Comparison of ENCODE assay signal across 9 mouse cellular contexts in genomic region chr9:112118411-112119105, GRCm38 (mm10).
DNase-seq lines count a peak whose midpoint lies in the region; ATAC-seq and TF ChIP-seq lines count a peak whose summit lies in the region.
"Had no signal": no experiment of that assay in that cellular context is flagged by ENCODE, and none has a peak within 500 bp of the region (broad histone marks: within the 10 kb centered on the region; RNA-seq: fewer than 3 reads in every experiment).

No protein-coding gene starts in this region.

- H3K9me3 ChIP-seq in forebrain, embryonic 16.5 days (ENCODE audit: control insufficient read depth, low read length): no peaks in the 10 kb centered on the region
- H3K9me3 ChIP-seq in intestine, postnatal 0 days (ENCODE audit: control insufficient read depth): no peaks in the 10 kb centered on the region
- no peaks in the 10 kb centered on the region for H3K9me3 ChIP-seq in neural tube, embryonic 14.5 days (ENCODE audit: control insufficient read depth, low read length)

- no peak for TF ChIP-seq POLR2A in kidney, adult 2 months (IDR thresholded peaks at IDR 0.05; ENCODE audit: low read depth, low read length)

- no peaks in the 10 kb centered on the region for H3K36me3 ChIP-seq in kidney, adult 2 months (ENCODE audit: control insufficient read depth, insufficient read depth, low read length)
- no peaks in the 10 kb centered on the region for H3K36me3 ChIP-seq in forebrain, embryonic 16.5 days (ENCODE audit: control insufficient read depth, insufficient read depth)
- H3K36me3 ChIP-seq in intestine, postnatal 0 days (ENCODE audit: control insufficient read depth, insufficient read depth): no peaks in the 10 kb centered on the region
- H3K36me3 ChIP-seq in neural tube, embryonic 14.5 days (ENCODE audit: control insufficient read depth, insufficient read depth, low read length): 0 out of 2 replicates have a peak, but pooled peaks cover 2% of the 10 kb centered on the region
- H3K36me3 ChIP-seq: G1E had no signal

- peak; percentile 5 for DNase-seq in kidney, postnatal 14 days
- no peak for DNase-seq in kidney, adult 2 months
- DNase-seq in cerebellum, adult 18-20 months: peak; percentile 79 to 84
- no peak for DNase-seq in testis, postnatal 14 days (ENCODE audit: low spot score)
- DNase-seq in natural killer cell, adult 2 months (ENCODE audit: low spot score in 2 of 2): no peak

- no peak overlapping the region for H3K4me3 ChIP-seq in kidney, adult 2 months (ENCODE audit: insufficient read depth, low read depth, low read length)
- peak overlapping the region; percentile 8 for H3K4me3 ChIP-seq in forebrain, embryonic 16.5 days (replicated peaks; ENCODE audit: low read length)
- H3K4me3 ChIP-seq in intestine, postnatal 0 days (ENCODE audit: low read depth, low read length): peak overlapping the region; percentile 5; the same call in 1 of the 2 replicates
- H3K4me3 ChIP-seq in neural tube, embryonic 14.5 days (ENCODE audit: low read depth, low read length): 0 out of 2 replicates have a peak overlapping the region, but pooled peaks have one; percentile 0

- H3K27me3 ChIP-seq in kidney, adult 2 months (replicated peaks; ENCODE audit: control insufficient read depth, insufficient read depth, low read length): no peaks in the 10 kb centered on the region; the same call in 1 of the 2 replicates
- H3K27me3 ChIP-seq in forebrain, embryonic 16.5 days (replicated peaks; ENCODE audit: control insufficient read depth, insufficient read depth, low read length): no peaks in the 10 kb centered on the region
- peaks cover 16% of the 10 kb centered on the region for H3K27me3 ChIP-seq in intestine, postnatal 0 days (replicated peaks; ENCODE audit: control insufficient read depth, insufficient read depth, low read length)
- H3K27me3 ChIP-seq in neural tube, embryonic 14.5 days (ENCODE audit: control insufficient read depth, insufficient read depth, low read length): no peaks in the 10 kb centered on the region

- H3K27ac ChIP-seq in kidney, adult 2 months (ENCODE audit: insufficient read depth, low read depth, low read length): no peak overlapping the region
- H3K27ac ChIP-seq in forebrain, embryonic 16.5 days (ENCODE audit: low read length): peak overlapping the region; percentile 65
- no peak overlapping the region for H3K27ac ChIP-seq in intestine, postnatal 0 days (ENCODE audit: low read depth, low read length)
- H3K27ac ChIP-seq in neural tube, embryonic 14.5 days (ENCODE audit: low read depth, low read length): peak overlapping the region; percentile 60; the same call in 1 of the 2 replicates

- 4% methylated on average over 22 of the region's 22 CpGs for WGBS in kidney, adult 2 months
- WGBS in forebrain, embryonic 16.5 days: under 1% methylated on average over 22 of the region's 22 CpGs
- 3% methylated on average over 22 of the region's 22 CpGs for WGBS in intestine, postnatal 0 days
- 3% methylated on average over 22 of the region's 22 CpGs for WGBS in neural tube, embryonic 14.5 days

- H3K4me1 ChIP-seq in kidney, adult 2 months (ENCODE audit: control insufficient read depth, insufficient read depth, low read length): no peaks in the 10 kb centered on the region
- H3K4me1 ChIP-seq in forebrain, embryonic 16.5 days (replicated peaks; ENCODE audit: control insufficient read depth, insufficient read depth, low read length): peaks cover 23% of the 10 kb centered on the region
- H3K4me1 ChIP-seq in intestine, postnatal 0 days (replicated peaks; ENCODE audit: control insufficient read depth, insufficient read depth, low read length): no peaks in the 10 kb centered on the region
- peaks cover 20% of the 10 kb centered on the region; the same call in 1 of the 2 replicates for H3K4me1 ChIP-seq in neural tube, embryonic 14.5 days (ENCODE audit: control insufficient read depth, insufficient read depth, low read length)

- peak; percentile 86 for ATAC-seq in forebrain, embryonic 16.5 days
- ATAC-seq in intestine, postnatal 0 days: no peak
- ATAC-seq in neural tube, embryonic 14.5 days (ENCODE audit: low read depth): peak; percentile 78; the same call in 1 of the 2 replicates

- no peak for TF ChIP-seq CTCF in kidney, adult 2 months (conservative IDR thresholded peaks at IDR 0.05; ENCODE audit: insufficient read depth, insufficient read length, low read depth, low read length)
- no peak for TF ChIP-seq CTCF in intestine, postnatal 0 days (IDR thresholded peaks at IDR 0.05; ENCODE audit: low read depth)

- peak overlapping the region; percentile 45 for H3K4me2 ChIP-seq in forebrain, embryonic 16.5 days (ENCODE audit: low read length)
- H3K4me2 ChIP-seq in intestine, postnatal 0 days (replicated peaks; ENCODE audit: low read depth): peak overlapping the region; percentile 35
- peak overlapping the region; percentile 37 for H3K4me2 ChIP-seq in neural tube, embryonic 14.5 days (ENCODE audit: low read depth, low read length)

- peak overlapping the region; percentile 16 for H3K9ac ChIP-seq in forebrain, embryonic 16.5 days (replicated peaks; ENCODE audit: low read depth, low read length)
- H3K9ac ChIP-seq in intestine, postnatal 0 days (ENCODE audit: low read depth, low read length): no peak overlapping the region
- no peak overlapping the region for H3K9ac ChIP-seq in neural tube, embryonic 14.5 days (replicated peaks; ENCODE audit: low read depth, low read length)

Comparison
In these comparisons a context has a peak if more than half of its experiments do, and no peak if none do; other contexts are left out.
1. DNase-seq: peak in kidney, postnatal 14 days (single experiment) and cerebellum, adult 18-20 months (2 of 2); none in kidney, adult 2 months (single experiment), testis, postnatal 14 days (single experiment) and natural killer cell, adult 2 months (0 of 2).
2. H3K27ac ChIP-seq: peak in forebrain, embryonic 16.5 days (single experiment) and neural tube, embryonic 14.5 days (single experiment); none in kidney, adult 2 months (single experiment) and intestine, postnatal 0 days (single experiment).
3. Peak in every context shown above with its lines, with median percentiles within 50 percentile points of each other: H3K4me2 ChIP-seq.